Mouse (Mus musculus) lung, adult 2 months (tissue): Measurements from ENCODE around the gene Zfp628. TPM values are rescaled to one million over a fixed set of nuclear protein-coding genes. Genes with fewer than 3 reads are reported as not detected.

ENCODE experiments used
- DNase-seq: peaks from one replicate; pipeline ENCODE4 v3.0.0; 2022
- H3K4me1 ChIP-seq: fragments of 200-500 bp; 2 replicates; pipeline ENCODE4 v1.6.1; 2011; ENCODE audit warnings: low read length; ENCODE audit not compliant: control insufficient read depth, insufficient read depth
- H3K4me3 ChIP-seq: fragments of 200-500 bp; replicated peaks from 2 replicates; pipeline ENCODE3; 2011; ENCODE audit warnings: low read depth, mild to moderate bottlenecking, control low read depth, low read length; ENCODE audit errors: extremely low read depth
- CTCF ChIP-seq: fragments of 200-500 bp; IDR thresholded peaks from 2 replicates; pipeline ENCODE4 v1.5.1; 2011; ENCODE audit warnings: mild to moderate bottlenecking, low read length, control low read depth; ENCODE audit not compliant: insufficient read depth
- POLR2A ChIP-seq: fragments of 200-500 bp; IDR thresholded peaks from 2 replicates; pipeline ENCODE4 v1.6.1; 2011; ENCODE audit warnings: low read depth, mild to moderate bottlenecking, control low read depth, low read length, borderline replicate concordance; ENCODE audit errors: extremely low read depth
- WGBS: fragments of 180-500 bp; shearing (Covaris S2); methylation state at CpG from one replicate; pipeline ENCODE4 v1.1.7; 2018; 5-methylcytosine and 5-hydroxymethylcytosine counted together
- polyA plus RNA-seq: library from polyadenylated mRNA; depleted of rRNA; stranded (reverse); fragments of >200 nt; gene quantifications from 2 replicates; pipeline ENCODE4 v1.2.3, GENCODE M21; 2012; rRNA removed

Gene Zfp628
- polyA plus RNA-seq, 1 experiment, result 20.6 TPM

- H3K4me1 ChIP-seq, result no peaks in the 10 kb centered on the region
- H3K4me3 ChIP-seq, result no peak overlapping the region
- no peak for DNase-seq
- no peak for TF ChIP-seq CTCF
- no peak for TF ChIP-seq POLR2A
- 55% methylated on average over 5 of the region's 5 CpGs for WGBS
These were observed 48.5 kb downstream of the Zfp628 start for GRCm38 (mm10) chr7:4963527-4963926.

- Histone ChIP-seq H3K4me1 (no peaks in the 10 kb centered on the region), H3K4me3 (no peak within 1 kb of the TSS)
- peak; percentile 69 for TF ChIP-seq CTCF
- TF ChIP-seq POLR2A, result no peak
- WGBS, result 4% methylated on average over 10 of the region's 10 CpGs
- DNase-seq, result peak; percentile 80
These were observed 49.3 kb downstream of the Zfp628 start, which contains the start of gene Sbk2 for GRCm38 (mm10) chr7:4964272-4964671. Gene Sbk2, minus strand, starts transcription at chr7:4964406.

GRCm38 (mm10) chr7:4964988-4965387, 50.0 kb downstream of the Zfp628 start:
- TF ChIP-seq POLR2A (no peak), CTCF (no peak)
- WGBS, result 73% methylated on average over 5 of the region's 5 CpGs
- no peak overlapping the region for H3K4me3 ChIP-seq
- no peak for DNase-seq
- no peaks in the 10 kb centered on the region for H3K4me1 ChIP-seq

- Histone ChIP-seq H3K4me1 (no peaks in the 10 kb centered on the region), H3K4me3 (no peak within 1 kb of the TSS)
- DNase-seq, result no peak
- TF ChIP-seq CTCF (no peak), POLR2A (no peak)
- WGBS, result 49% methylated on average over 6 of the region's 6 CpGs
These were observed 56.1 kb downstream of the Zfp628 start, which contains the start of gene Sbk3 for GRCm38 (mm10) chr7:4971068-4971467. Gene Sbk3, minus strand, starts transcription at chr7:4971168.

Other genes with a start within 250 kb of the Zfp628 start
- gene Hspbp1, start 230.1 kb upstream of the Zfp628 start, polyA plus RNA-seq, result 38.8 and 39.6 TPM in 2 replicates
- 4.1 and 4.9 TPM in 2 replicates for gene Brsk1, start 224.6 kb upstream of the Zfp628 start, polyA plus RNA-seq
- 3.2 and 3.8 TPM in 2 replicates for gene Tmem150b, start 190.0 kb upstream of the Zfp628 start, polyA plus RNA-seq
- gene Kmt5c, start 175.1 kb upstream of the Zfp628 start, polyA plus RNA-seq, result 92.5 and 104 TPM in 2 replicates
- 52.7 and 87.5 TPM in 2 replicates for gene Cox6b2, start 162.1 kb upstream of the Zfp628 start, polyA plus RNA-seq
- gene Fam71e2, start 143.9 kb upstream of the Zfp628 start, polyA plus RNA-seq, result not detected in 2 replicates
- 0.65 and 0.68 TPM in 2 replicates for gene Il11, start 132.4 kb upstream of the Zfp628 start, polyA plus RNA-seq
- gene Tmem190, start 132.3 kb upstream of the Zfp628 start, polyA plus RNA-seq, result not detected in 2 replicates
- gene Tmem238, start 125.6 kb upstream of the Zfp628 start, polyA plus RNA-seq, result 59.4 and 97.7 TPM in 2 replicates
- gene Rpl28, start 122.3 kb upstream of the Zfp628 start, polyA plus RNA-seq, result 171 and 204 TPM in 2 replicates
- 135 and 210 TPM in 2 replicates for gene Ube2s, start 102.6 kb upstream of the Zfp628 start, polyA plus RNA-seq
- gene Shisa7, start 70.5 kb upstream of the Zfp628 start, polyA plus RNA-seq, result 2.5 and 3.4 TPM in 2 replicates
- gene Isoc2b, start 45.0 kb upstream of the Zfp628 start, polyA plus RNA-seq, result 14.1 and 22.3 TPM in 2 replicates
- gene Isoc2a, start 38.1 kb upstream of the Zfp628 start, polyA plus RNA-seq, result 13.4 and 15.0 TPM in 2 replicates
- gene Gm36210, start 8.7 kb upstream of the Zfp628 start, polyA plus RNA-seq, result 0.15 and 0.20 TPM in 2 replicates
- 7.1 and 7.6 TPM in 2 replicates for gene Nat14, start 6.8 kb downstream of the Zfp628 start, polyA plus RNA-seq
- gene Ssc5d, start 10.6 kb downstream of the Zfp628 start, polyA plus RNA-seq, result 7.5 and 8.0 TPM in 2 replicates
- gene Sbk2, start 49.2 kb downstream of the Zfp628 start, polyA plus RNA-seq, result 5.6 and 24.2 TPM in 2 replicates
- gene Sbk3, start 56.0 kb downstream of the Zfp628 start, polyA plus RNA-seq, result 6.5 and 9.0 TPM in 2 replicates
- gene Zfp579, start 80.9 kb downstream of the Zfp628 start, polyA plus RNA-seq, result 84.1 and 90.7 TPM in 2 replicates
- 37.0 and 43.5 TPM in 2 replicates for gene Zfp524, start 99.2 kb downstream of the Zfp628 start, polyA plus RNA-seq
- 32.2 and 33.9 TPM in 2 replicates for gene Fiz1, start 99.5 kb downstream of the Zfp628 start, polyA plus RNA-seq
- not detected in 2 replicates for gene Gm44973, start 100.3 kb downstream of the Zfp628 start, polyA plus RNA-seq
- 43.2 and 47.9 TPM in 2 replicates for gene Zfp865, start 105.2 kb downstream of the Zfp628 start, polyA plus RNA-seq
- 0.90 and 0.97 TPM in 2 replicates for gene Ccdc106, start 105.3 kb downstream of the Zfp628 start, polyA plus RNA-seq
- gene 4632433K11Rik, start 118.9 kb downstream of the Zfp628 start, polyA plus RNA-seq, result not detected in 2 replicates
- gene Zfp784, start 123.2 kb downstream of the Zfp628 start, polyA plus RNA-seq, result 5.2 and 6.9 TPM in 2 replicates
- 36.0 and 37.9 TPM in 2 replicates for gene Zfp580, start 136.3 kb downstream of the Zfp628 start, polyA plus RNA-seq
- gene U2af2, start 146.9 kb downstream of the Zfp628 start, polyA plus RNA-seq, result 145 and 189 TPM in 2 replicates
- 151 and 160 TPM in 2 replicates for gene Epn1, start 165.0 kb downstream of the Zfp628 start, polyA plus RNA-seq
- gene Rfpl4, start 201.7 kb downstream of the Zfp628 start, polyA plus RNA-seq, result not detected in 2 replicates
- 0.24 TPM in 1 of 2 replicates, not detected in the other for gene Rasl2-9, start 210.7 kb downstream of the Zfp628 start, polyA plus RNA-seq
- not detected in 2 replicates for gene Vmn1r55, start 234.5 kb downstream of the Zfp628 start, polyA plus RNA-seq